Mouse (Mus musculus): Measurements from ENCODE around the gene Sh3d19. TPM values are rescaled to one million over a fixed set of nuclear protein-coding genes. Genes with fewer than 3 reads are reported as not detected.
A peak's percentile ranks its signal among the peaks of the same experiment; 100 is the strongest.

The Sh3d19 gene
- 10 to 100 TPM; 14.6 to 19.9 (median 15.8) TPM for total RNA-seq (2022)

DNA sequence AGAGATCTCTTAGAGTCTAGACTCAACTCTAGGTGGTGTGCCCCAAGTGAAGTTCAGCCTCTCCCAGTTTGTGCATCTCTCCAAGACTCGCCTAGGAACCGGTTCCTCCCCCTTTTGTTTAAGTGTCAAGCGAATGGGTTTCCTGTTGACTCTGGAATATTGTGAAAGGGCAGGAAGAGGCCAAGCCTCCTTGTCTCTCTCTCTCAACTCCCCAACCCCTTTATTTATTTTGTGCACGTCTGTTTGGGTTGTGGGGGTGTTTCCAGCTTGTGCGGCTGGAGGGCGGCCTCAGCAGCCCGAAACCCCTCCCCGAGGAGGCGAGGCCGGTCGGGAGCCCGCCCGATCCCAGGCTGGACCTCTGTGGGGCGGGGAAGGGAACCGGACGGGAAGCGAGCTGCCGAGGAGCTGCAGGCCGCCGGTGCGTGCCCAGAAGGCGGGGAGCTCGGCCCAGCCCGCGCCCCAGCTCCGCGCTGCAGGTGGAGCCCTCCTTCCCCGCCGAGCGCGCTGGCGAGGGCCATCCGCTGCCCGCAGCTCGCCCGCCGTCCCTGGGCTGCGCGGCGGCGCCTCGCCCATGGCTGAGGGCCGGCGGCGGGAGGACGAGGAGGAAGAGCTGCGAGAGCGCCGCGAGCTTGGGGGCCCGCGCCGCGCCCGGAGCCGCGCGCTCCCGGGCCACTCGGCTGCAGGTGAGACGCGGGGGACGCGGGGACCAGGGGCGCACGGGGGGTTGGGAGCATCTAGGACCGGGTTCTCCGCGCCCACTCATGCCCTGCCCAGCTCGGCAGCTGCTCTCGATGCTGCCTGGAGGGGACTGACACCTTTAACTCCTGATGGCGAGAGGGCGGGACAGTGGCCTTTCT, at the start of gene Sh3d19:
Gene Sh3d19 (plus strand): TSS at position 368 of the 857 bp plus-strand sequence.
- DNase-seq (ENCODE audit: low spot score in 2 of 2) = peak; percentile 36 to 40

DNA sequence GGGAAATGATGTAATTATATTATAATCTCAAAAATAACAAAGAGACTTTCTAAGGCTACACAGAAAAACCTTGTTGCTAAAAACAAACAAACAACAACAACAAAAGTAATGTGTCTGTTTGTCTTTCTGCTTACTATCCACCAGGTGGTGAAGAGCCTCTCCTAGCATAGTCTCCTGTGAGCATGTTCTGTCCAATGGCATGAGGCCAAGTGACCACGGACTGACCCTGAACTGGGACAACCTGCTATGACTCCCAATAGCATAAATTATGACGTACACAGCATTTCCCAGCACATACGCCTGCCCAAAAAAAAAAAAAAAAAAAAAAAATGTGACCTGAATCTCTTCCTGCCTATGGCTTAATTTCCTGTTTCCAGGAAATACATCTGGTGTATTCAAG, 48.6 kb upstream of the Sh3d19 start:
- no peak for DNase-seq (ENCODE audit: low spot score in 2 of 2)

DNA sequence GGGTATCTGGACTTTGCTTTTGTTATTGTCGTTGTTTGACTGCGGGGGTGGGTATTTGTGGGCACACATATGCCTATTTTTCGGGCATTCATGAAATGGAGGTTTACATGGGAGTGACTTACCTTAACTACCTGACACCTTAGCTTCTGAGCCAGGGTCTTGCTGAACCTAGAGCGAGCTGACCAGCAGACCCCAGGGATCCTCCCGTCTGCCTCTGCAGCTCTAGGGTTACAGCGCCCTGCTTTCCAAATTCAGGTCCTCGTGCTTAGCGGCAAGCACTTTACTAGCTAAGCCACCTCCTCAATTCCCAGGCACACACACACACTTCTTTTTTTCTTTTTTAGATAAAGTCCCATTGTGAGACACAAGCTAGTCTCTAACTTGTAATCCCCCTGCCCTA, 47.6 kb upstream of the Sh3d19 start:
- DNase-seq (ENCODE audit: low spot score in 2 of 2) = no peak

DNA sequence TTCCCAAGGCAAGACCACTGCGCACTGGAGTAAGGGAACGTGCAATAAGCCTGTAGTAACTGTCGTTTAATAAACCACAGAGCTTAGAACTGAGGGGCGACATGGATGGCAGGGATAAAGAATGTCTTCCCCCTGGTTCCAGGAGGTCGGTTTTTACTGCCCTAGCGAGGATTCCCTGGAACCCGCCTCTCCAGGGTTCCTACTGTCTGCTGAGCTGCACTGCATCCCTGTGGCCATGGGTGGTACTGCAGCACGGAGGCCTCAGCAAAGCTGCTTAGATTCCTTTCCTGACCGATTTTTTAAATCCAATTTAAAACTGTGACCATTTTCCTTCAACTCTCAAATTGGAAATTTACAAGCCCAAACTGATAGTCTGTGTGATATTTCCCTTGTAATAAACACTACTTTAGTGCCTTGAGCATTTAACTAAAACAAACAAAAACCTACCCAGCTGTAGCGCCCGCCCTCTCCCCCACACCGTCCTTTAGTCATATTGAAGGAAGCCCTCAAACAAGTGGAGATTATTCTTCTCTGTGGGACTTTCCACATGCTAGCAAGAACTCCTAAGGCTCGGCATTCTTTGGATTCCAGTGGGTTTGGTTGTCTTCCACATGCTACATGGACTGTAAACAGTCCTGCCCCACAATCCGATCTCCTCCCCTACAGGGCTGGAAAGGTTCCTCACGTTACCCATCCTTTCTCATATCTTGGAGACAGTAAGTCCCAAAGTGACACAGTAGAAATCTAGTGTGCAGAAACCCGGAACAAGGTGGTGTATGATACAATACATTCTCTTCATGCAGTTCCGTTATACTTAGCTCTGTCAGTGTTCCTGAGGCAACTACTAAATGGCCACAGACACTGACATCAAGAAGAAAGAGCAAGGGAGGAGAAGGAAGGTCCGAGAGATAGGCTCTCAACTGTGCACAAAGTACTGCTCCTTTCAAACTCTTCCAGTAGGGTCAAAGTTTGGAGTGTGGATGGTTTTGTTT, 46.7 kb upstream of the Sh3d19 start:
- DNase-seq (ENCODE audit: low spot score in 2 of 2) = peak; percentile 54 to 86

DNA sequence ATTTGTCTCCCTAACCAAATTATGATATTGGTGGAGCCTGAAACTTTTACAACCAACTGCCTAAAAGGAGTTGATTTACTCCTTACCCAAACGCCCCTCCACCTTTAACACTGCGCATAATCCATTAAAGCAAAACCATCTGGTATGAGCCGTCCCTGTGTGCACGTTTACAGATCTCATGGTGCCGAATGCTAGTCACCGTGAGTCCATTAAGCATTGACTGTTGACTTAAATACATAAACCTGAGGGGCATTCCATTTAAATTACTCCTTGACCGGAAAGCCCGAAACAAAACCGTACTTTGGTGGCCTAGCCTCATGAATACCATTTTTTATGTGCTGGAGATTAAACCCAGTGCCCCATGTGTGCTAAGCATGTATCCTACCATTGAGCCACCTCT, 43.6 kb upstream of the Sh3d19 start:
- no peak for DNase-seq (ENCODE audit: low spot score in 2 of 2)

DNA sequence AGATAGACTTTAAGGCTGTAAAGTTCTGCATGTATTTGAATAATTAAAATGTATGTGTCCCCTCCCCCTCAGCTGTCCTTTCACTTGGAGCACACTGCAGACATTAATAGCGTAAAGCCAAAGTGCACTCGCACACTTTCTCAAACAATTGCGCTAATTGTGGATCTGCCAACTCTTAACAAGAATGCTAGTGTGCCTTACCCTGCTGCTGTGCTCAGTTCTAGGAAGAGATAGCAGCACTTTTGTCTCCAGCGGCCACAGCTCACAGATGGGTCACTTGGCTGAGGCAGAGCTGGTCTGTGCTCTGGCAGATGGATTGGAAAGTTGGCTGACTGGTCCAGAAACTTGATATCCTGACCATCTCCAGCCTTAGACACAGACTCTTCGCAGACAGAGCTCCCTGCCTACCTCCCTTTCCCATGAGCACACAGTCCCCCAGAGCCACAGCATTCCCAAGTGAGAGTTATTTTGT, 42.7 kb upstream of the Sh3d19 start:
- peak in 1 of 2 experiments; percentile 50 for DNase-seq (ENCODE audit: low spot score in 2 of 2)

DNA sequence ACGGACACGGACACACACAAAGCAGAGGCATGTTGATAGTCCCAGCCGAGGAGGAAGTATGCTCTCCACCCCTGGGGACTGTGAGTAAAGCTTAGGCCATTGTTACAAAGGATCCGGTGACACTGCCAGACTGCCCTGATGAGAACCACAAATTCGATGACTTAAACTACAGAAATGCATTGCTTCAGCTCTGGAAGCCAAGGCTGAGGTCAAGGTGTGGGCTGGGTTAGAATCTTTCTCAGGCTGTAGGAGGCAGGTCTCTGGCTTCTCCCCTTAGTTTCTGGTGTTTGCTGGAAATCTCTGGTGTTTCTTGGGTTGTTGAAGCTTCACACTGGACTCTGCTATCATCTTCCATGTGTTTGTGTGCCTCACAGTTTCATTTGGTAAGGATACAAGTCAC, 41.2 kb upstream of the Sh3d19 start:
- no peak for DNase-seq (ENCODE audit: low spot score in 2 of 2)

DNA sequence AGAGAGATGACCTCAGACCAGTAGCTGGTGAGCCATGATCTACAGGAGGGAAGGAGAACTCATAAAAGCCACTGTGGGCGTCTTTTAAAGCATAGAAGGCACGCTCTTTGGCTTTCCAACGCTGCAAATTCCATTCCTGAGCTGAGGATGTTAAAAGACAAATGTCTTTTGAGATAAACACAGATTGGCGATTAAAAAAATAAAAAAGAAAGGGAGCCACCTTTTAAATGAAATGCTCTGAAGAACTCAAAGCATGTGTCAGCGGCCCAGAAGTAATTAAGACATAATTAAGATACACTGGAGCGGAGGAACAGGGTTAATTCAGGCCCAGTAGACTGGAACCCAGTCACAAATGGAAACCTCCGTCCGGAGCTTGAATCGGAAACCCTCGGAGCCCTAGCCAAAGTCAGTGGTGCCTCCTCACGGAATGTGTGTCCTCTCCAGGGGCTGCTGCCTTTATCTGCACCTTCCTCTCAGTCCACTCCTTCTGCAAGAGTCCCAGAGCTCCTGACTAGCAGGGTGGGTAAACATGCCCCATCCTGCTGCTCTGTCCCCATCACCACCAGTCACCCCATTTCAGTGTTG, 40.1 kb upstream of the Sh3d19 start:
- DNase-seq (ENCODE audit: low spot score in 2 of 2) = no peak

DNA sequence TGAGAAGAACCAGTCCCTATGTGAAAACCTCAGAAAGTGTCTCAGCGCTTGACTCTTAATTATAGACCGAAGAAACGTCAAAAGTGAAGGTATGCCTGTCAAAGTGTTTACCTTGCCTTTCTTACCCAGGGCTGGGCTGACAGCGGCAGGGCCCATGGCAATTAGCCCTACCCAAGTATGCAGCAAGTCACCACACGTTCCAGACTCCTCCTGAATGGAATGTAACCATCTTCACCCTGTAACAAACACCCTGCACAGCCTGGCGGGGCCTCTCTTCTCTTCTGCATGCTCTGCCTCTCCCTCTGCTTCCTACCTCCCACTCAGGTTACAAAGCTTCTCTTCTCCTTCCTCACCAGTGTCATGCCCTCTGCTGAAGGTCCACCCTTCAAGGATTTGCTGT, 39.0 kb upstream of the Sh3d19 start:
- no peak for DNase-seq (ENCODE audit: low spot score in 2 of 2)

DNA sequence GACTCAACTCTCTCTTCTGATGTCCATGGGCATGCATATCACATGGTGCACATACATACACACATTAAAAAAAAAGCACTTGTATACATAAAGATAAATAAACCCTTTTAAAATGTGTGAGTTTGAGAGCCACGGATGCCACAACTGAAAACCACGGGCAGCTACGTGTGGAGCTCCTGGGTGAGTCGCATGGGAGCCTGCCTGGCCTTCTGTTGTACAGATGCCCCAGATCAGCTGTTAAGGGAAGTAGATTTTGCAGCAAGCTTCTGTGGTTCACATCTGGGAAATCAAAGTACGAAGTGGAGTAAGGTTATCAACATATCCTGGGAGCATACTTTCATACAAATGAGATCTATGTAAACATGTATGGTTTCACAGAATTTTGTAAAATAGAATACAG, 37.3 kb upstream of the Sh3d19 start:
- no peak for DNase-seq (ENCODE audit: low spot score in 2 of 2)

DNA sequence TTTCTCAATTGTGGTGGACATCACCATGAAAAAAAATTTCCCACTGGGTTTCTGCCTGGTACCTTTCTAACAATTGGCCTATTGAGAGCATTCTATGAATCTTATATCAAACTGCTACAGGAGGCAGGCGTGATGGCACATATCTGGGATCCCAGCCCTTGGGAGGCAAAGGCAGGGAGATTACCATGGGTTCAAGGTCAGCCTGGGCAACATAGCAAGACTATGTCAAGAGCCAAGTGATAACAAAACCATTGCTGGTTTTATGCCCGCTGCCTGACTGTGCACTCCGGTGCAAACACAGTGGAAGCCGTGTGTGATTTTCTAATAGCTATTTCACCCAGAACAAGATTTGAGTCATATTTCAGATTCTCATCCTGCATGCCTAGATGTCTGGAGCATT, 20.0 kb upstream of the Sh3d19 start:
- DNase-seq (ENCODE audit: low spot score in 2 of 2) = no peak

DNA sequence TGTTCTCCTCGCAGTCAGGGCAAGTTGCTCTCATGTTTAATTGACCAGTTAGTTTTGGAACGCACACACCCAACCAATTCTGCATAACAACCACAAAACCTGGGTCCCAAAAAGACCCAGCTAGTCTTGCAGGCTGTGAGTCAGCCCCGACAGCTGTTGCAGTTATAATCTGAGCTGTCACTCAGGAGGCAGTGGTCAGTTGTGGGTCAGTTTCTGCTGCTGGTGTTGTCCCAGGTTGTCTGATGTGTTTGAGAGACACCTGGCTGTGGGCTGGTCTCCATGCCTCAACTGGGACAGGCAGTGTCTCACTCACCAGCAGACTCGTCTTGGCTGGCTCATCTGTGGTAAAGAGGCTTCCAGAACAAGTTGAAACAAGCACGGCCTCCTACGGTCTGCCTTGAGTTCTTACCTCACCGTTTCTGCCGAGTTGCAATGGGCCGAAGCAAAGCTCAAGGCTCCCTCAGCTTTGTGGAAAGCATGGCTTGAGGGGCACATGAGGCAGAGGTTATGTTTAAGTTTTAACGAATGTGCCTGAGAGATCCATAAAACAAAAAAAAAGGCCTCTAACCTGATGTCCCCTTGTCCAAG, 18.1 kb upstream of the Sh3d19 start:
- no peak for DNase-seq (ENCODE audit: low spot score in 2 of 2)

DNA sequence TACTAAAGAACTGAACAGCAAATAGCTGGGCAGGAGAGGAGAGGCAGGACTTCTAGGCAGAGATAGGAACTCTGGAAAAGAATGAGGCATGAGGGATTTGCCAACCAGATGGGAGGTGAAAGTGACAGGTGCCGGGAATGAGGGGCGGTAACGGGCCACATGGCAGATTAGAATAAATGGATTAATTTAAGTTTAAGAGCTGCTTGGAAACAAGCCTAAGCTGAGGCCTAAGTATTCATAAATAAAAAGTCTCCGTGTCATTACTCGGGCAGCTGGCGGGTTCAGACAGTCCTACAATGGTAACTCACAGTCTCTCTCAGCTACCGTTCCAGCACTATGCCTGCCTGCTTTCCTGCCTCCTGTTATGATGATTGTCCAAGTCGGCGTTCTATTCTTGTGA, 15.6 kb upstream of the Sh3d19 start:
- no peak for DNase-seq (ENCODE audit: low spot score in 2 of 2)

DNA sequence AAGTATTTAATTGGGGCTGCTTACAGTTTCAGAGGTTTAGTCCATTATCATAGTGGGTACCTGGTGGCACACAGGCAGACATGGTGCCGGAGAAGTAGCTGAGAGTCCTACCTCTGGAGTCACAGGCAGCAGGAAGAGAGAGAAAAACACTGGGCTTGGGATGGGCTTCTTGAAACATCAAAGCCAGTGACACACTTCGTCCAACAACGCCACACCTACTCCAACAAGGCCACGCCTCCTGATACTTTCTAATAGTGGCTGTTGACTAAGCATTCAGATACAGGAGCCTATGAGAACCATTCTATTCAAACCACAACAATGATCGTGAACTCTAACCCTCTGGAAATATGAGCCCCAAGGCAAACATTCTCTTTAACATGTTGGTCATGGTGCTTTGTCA, 15.2 kb upstream of the Sh3d19 start:
- DNase-seq (ENCODE audit: low spot score in 2 of 2) = no peak

DNA sequence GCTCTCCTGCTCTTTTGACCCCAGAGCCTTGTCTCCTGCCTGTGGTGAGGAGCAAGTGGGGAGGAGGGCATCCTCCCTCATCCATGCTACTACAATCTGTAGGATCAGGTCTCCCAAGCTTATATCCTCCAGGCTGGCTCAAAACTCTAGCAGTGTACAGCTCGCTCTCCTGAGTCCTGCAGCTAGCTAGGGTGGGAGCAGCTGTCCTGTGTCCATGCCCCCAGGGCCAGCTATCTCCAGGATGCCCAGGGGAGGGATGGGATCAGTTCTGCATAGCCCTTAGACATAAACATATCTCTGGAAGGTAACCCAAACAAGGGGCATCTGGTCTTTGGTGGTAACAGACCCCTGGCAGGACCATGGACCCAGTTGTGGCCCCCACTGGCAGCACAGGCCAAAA, 11.2 kb upstream of the Sh3d19 start:
- DNase-seq (ENCODE audit: low spot score in 2 of 2) = no peak

DNA sequence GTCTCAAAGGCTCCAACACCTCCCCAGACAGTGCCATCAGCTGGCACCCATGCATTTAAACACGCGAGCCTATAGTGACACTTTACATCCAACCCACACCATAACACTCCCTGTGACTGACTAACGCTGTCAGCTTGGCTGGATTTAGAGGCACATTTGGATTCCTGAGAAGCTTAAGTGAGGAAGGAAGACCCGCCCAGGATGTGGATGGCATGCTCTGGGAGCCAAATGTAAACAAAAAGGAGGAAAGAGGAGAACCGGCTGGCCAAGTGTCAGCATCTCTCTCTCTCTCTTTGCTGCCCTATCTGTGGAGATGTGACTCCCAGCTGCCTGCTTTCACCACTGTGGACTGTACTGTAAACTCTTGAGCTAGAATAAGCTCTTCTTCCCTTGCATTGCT, 9.8 kb upstream of the Sh3d19 start:
- DNase-seq (ENCODE audit: low spot score in 2 of 2) = peak in 1 of 2 experiments; percentile 15

DNA sequence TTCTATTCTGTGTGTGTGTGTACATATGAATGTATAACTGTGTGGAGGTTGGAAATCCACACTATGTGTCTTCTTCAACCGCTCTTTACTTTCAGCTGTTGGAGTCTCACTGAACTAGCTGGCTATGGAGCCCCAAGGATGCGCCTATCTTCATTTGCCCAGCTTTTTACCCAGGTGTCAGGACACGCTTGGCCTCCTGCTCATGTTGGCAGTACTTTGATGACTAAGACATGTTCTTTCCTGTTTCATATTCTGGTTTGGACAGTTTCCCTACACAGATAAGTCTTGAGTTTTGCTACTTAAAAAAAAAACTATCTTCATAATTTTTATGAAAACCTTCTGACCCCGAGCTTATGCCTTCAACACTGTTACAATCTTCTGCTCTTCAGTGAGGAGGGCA, 5.4 kb upstream of the Sh3d19 start:
- no peak for DNase-seq (ENCODE audit: low spot score in 2 of 2)

DNA sequence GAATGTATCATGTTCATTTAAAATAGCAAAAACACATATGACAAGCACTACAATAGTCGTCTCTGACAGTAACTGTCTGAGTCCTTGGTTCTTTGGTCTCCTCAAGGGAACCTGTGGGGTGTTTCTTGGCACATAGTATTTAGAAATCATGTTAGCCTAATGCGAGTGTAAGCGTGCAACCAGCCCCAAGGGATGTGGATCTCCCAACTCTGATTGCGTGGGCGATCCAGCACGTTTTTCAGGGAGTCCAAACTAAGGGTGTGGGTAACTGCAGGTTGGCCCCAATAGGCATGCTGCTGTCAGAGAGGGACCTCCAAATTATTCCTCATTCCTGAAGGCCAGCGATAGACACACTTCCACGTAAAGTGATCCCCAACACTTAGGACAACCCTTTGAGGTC, 1.9 kb upstream of the Sh3d19 start:
- DNase-seq (ENCODE audit: low spot score in 2 of 2) = no peak

DNA sequence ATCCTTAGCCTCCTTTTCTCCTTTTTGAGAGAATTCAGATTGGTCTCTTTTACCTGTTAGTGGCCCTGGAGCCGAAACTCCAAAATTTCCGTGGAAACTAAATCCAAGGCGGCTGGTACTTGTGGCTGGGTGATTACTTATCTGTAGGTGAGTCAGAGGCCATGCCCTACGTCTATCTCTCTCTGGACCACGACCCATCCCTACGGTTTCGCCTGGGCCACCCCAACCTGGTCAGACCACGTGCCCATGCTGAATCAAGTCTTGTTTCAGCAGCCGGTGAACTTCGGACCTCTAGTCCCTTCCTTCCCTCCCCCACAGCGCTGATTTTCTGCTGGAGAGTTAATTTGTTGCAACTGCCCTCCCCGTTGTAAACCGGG, 678 bp downstream of the Sh3d19 start:
- DNase-seq (ENCODE audit: low spot score in 2 of 2) = peak in 1 of 2 experiments; percentile 3

DNA sequence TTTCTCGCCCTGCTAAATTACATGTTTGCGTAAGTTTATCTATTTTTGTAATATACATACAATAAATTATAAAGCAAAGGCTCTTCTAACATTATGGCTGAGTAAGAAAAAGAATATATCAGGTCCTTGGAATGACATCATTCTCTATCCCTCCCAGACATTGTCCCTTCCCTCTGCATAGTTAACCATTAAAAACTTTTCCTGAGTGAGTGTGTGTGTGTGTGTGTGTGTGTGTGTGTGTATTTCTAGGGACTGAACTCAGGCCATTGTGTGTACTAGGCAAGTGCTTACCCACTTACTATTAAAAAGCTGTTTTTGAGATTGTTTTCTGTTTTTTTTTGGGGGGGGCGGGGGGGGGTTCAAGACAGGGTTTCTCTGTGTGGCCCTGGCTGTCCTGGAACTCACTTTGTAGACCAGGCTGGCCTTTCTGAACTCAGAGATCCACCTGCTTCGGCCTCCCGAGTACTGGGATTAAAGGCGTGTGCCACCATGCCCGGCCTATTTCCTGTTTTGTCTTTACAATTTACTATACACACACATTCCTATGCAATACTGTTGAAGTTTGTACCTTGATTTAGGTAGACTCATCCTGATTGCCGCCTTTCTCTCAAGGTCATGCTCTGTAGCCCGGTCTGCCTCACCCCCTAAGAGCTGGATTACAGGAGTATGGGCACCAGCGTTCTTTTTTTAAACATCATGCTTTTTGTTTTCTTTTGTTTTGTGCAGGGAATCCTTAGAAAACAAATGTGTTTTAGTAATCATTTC, 2.6 kb downstream of the Sh3d19 start:
- DNase-seq (ENCODE audit: low spot score in 2 of 2) = no peak

DNA sequence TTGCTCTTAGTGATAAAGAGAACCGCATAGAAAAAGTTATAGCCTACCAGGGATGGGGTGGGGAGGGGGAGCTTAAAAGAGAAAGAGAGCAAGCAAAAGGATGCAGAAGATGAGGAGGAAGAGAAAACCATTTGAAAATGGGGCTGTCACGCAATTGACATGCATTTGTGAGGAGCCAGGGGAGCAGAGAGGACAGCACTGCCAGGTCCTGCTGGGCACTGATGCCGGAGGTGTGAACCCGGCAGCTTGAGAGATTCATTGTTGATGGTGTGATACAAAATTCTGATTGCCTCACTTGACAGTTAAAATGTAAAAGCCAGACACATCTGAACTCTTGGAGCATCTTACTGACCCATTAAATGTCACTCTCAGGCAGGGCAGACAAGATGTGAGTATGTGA, 3.5 kb downstream of the Sh3d19 start:
- no peak for DNase-seq (ENCODE audit: low spot score in 2 of 2)

Data from left cerebral cortex, adult 8-10 months (tissue).